Mouse (Mus musculus): ENCODE measurements around the gene Hnrnpf.
A peak's percentile ranks its signal among the peaks of the same experiment; 100 is the strongest.
"Not testable (repeated sequence)": the region's sequence is repeated elsewhere in the genome, so short reads cannot be mapped to it uniquely, and the experiment has no call there.

The Hnrnpf gene

DNA sequence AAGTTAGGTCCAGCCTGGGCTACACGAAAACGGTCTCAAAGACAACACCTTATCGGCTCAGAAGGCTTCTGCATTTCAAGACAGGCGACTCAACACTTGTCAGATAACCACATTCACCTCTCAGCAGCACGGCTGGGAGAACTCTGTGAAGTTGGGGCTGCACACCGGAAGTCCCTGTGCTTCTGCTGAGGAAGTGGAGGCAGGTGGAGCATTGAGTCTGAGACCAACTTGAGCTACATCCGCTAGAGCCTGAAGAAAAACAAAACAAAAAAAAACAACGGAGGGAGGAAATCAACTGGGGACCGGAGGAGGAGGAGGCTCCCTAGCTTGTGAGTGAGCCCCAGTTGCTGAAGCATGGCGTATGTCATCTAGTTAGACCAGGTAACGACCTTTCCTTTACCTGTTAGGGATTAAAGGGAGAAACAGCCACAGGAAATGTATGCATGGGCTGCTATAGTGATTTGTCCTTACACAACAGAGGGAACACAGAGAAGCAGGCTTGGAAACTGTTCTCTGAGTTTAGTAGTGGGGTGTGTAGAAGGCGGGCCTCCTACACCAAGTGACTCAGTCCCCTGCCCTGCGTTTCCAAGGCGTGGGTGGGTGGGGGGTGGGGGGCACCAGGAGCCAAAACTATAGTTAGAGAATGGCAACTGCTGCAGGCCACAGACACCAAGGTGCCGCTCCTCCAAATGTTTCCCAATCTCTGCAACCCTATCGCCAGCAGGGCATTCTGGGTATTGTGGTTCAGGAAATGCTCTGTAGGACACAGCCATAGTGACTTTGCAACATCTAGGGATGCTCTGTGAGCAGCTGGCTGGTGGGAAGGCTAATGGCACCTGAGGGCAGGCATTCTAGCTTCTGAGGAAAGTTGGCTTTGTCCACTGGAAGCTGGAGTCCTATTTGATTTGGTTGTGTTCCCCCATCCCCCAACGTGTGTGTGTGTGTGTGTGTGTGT is at the start of gene Hnrnpf:
TSS of gene Hnrnpf (plus strand) at position 199 of the 955 bp plus-strand sequence.
- DNase-seq (ENCODE audit: low read depth), result peak; percentile 86

- DNase-seq (ENCODE audit: low read depth), result peak; percentile 40
Measured at GRCm38 (mm10) chr6:117851747-117852146, 48.4 kb upstream of the Hnrnpf start.

GRCm38 (mm10) chr6:117857990-117858389 is 42.1 kb upstream of the Hnrnpf start:
- DNase-seq (ENCODE audit: low read depth), result peak; percentile 60

- no peak for DNase-seq (ENCODE audit: low read depth)
Measured at GRCm38 (mm10) chr6:117861848-117862247, 38.3 kb upstream of the Hnrnpf start, which contains the start of gene Zfp239. TSS of gene Zfp239 (plus strand) at chr6:117862100.

GRCm38 (mm10) chr6:117862465-117862864 is 37.7 kb upstream of the Hnrnpf start:
- DNase-seq (ENCODE audit: low read depth), result no peak

DNA sequence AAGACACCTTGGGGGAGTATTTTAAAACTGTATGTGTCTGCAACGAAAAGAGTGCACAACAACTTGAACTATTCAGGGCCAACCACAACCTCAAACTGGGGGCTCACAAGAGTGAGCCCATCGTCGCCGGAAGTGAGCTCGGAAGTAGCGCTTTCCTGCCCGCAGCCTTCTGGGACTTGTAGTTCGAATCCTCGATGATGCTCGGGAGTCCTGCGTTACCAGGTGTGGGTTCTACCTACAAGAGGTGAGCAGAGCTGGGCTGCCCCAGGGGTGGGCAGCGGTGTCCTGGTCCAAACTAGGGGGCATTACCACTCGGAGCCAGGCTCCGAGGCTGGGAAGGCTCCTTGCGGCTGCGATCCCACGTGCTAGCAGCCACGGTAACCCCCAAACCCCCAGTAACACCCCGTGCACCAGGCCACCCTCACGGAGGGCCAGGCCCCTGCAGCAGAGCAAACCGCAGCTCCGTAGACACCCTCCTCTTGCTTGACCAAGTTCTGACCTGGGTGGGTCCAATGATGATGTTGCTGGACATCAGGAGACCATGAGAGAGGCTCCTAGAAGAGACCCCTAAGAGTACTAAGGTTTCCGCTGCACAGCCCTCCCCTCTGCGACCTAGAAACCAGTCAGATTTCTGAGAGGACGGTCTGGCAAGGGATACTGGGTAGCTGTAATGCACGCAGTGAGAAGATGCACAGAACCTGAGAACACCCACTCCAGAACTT is 37.1 kb upstream of the Hnrnpf start:
- DNase-seq (ENCODE audit: low read depth), result peak; percentile 81

DNA sequence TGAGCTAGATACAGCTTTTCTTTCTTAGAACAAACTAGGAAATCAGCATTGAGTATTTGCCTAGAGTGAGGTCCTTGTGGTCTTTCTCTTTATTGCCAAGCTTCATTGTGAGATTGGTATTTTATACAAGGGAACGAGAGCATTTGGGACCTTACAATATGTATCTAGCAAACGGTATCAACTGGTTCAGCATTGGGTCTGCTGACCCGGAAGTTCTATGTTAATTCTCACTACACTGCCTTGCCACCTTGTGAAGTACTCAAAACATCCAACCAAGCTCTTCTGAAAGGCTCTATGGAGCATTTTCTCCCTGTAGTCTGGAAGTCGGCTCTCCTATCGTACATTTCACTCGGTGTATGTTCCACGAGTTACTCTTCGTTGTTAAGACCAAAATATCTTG is 36.4 kb upstream of the Hnrnpf start:
- DNase-seq (ENCODE audit: low read depth), result no peak

GRCm38 (mm10) chr6:117868187-117868586 is 31.9 kb upstream of the Hnrnpf start:
- no peak for DNase-seq (ENCODE audit: low read depth)

DNA sequence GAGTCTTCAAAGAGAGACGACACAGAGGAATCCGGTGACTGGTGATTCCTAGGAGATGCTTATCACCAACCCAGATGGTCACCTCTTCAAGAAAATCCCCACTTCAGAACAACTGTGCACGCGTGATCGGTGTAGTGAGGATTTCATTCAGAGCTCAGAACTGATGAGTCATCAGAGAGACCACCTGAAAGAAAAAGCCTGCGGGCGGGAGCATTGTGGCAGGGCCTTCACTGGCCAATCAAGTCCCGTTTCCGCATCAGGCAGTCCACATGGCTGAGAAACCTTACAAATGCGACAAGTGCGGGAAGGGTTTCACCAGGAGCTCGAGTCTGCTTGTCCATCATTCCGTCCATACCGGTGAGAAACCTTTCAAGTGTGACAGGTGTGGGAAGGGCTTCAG is 29.1 kb upstream of the Hnrnpf start:
- DNase-seq (ENCODE audit: low read depth), result no peak

DNA sequence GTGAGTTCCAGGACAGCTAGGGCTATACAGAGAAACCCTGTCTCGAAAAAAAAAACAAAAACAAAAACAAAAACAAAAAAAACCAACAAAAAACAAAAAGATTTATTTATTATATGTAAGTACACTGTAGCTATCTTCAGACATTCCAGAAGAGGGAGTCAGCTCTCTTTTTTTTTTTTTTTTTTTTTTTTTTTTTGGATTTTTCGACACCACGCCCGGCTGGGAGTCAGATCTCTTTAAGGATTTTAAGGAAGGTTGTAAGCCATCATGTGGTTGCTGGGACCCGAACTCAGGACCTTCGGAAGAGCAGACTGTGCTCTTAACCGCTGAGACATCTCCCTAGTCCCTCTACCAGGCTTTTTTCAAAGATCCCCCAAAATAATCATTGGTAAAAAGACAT is 26.7 kb upstream of the Hnrnpf start:
- DNase-seq (ENCODE audit: low read depth), result not testable (repeated sequence)

GRCm38 (mm10) chr6:117874621-117875281 is 25.4 kb upstream of the Hnrnpf start:
- DNase-seq (ENCODE audit: low read depth), result no peak

DNA sequence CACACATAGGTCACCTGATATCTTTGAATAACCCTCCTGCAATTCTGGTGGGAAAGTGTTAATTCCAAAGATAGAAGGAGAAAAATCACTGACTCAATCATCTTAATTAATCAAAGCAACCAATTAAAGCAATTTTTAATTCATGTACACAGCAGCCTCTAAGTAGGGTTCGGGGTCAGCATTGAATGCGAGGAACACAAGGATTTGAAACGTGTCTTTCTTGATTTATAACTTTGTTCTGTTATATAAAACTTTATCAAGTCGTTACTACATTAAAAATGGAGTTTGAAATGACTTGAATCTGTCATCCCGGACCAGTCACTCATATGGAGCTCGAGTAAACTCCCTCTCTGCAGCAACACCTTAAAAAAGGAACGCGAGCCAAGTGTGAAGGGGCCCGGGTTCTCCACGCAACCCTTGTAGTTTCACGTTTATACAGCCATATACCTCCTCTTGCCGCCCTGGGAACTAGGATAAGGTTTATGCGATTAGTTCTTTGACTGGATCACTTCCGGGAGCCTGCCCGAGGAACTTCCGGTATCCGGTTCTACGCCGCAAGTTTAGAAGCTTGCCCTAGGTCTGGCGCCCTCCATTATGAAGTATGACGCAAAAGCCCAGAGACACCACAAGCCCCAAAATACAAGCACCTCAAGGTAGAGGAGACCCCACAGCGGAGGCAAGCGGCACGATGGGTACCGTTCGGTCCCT is 21.3 kb upstream of the Hnrnpf start:
- peak; percentile 94 for DNase-seq (ENCODE audit: low read depth)

DNA sequence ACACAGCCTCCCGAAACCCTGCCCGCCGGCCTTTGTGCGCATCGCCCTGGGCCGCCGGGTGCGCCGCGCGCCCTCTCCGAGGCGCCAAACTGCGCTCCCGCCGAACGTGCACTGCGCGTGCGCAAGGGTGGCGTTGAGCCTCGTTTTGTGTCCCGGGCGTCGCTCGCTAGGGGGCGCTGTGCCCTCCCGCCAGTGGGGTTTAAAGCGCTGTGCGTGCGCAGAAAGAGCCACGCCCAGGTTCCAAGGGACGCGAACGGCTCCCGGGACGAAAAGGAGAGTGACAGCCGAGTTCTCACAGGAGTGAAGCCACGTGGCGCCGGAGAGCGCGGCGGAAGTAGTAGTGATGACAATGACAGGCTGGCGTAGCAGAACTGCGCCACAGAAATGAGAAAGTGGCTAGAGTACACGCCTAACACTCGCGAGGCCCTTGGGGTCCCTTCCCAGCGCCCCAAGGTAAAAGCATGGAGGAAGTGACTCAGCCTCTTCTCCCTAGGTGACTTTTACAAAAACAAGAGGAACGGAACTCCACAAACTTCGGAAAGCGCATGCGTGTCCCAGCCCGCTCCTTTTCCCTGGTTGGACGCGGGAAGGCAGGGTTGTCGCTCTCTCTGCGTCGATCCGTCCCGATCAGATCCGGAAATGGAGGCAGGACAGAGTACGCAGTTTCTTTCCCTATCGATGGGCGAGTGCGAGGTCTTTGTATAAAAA is 20.6 kb upstream of the Hnrnpf start:
- peak; percentile 100 for DNase-seq (ENCODE audit: low read depth)

DNA sequence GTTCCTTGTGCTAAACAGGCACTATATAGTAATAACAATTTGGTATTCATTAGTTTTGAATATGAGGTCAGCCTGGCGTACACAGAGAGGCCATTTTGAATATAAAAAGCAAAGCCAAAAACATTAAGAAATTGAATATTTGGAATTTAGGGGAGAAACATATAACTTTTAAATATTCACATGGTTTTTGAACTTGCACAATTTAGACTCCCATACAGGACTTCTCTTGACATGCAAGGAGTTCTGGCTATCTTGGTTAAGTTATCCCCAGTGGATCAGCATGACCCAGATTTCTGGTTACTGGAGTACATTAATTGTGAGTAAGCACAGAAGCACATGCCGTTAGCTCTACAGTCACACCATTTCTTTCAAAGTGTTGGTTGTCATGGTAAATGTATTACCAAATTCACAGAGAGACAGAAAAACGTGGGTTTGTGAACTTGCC is 19.7 kb upstream of the Hnrnpf start:
- DNase-seq (ENCODE audit: low read depth), result peak; percentile 64

DNA sequence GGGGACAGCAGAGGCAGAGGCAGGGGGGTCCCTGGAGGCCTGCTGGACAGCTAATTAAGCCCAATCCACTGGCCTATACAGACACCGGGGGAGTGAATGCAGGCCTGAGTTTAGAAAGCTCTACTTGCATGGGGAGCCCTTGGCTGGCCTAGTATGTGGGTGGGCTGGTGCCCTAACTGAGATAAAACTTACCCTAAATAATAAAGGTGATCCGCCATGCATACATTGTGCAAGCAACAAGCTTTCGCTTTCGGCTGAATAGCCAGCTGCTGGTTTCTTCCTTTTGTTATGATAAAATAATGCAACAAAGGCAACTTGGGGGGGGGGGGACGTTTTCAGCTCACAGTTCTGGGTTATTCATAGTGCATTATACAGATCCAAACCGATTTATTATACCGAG is 18.9 kb upstream of the Hnrnpf start:
- DNase-seq (ENCODE audit: low read depth), result no peak

- no peak for DNase-seq (ENCODE audit: low read depth)
Measured at GRCm38 (mm10) chr6:117881997-117882396, 18.1 kb upstream of the Hnrnpf start.

- no peak for DNase-seq (ENCODE audit: low read depth)
Measured at GRCm38 (mm10) chr6:117885943-117886342, 14.2 kb upstream of the Hnrnpf start.

GRCm38 (mm10) chr6:117888032-117888431 is 12.1 kb upstream of the Hnrnpf start:
- no peak for DNase-seq (ENCODE audit: low read depth)

DNA sequence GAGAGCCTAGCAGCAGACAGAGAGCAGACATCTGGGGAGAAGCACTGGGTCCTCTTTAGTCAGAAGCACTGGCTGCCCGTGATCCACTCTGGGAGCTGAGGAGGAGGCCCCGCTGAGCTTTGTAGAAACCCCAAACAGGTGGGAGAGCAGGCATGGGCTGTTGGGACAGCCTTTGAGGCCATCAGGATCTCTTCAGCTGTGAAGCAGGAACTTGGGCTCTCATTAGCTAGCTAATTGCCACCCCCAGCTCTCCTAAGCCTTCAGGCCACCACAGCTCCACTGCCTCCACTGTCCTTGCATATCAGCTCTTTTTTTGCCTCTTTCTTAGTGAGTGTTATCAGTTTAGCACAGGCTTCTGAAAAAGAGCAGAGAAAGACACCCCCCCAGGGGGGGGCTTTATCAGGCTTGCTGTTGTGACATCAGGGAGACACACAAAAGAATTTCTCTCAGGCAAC is 11.5 kb upstream of the Hnrnpf start:
- DNase-seq (ENCODE audit: low read depth), result no peak

- no peak for DNase-seq (ENCODE audit: low read depth)
Measured at GRCm38 (mm10) chr6:117890257-117890656, 9.9 kb upstream of the Hnrnpf start.

Measured in NIH3T3 (cell line).